Mouse (Mus musculus): ENCODE measurements at regions not wholly inside any gene's neighbourhood (a gene's known extent, or its start where the extent isn't known, plus 50 kb on each side); places are given as distances from the start of the nearest gene placed in this dataset.

DNA sequence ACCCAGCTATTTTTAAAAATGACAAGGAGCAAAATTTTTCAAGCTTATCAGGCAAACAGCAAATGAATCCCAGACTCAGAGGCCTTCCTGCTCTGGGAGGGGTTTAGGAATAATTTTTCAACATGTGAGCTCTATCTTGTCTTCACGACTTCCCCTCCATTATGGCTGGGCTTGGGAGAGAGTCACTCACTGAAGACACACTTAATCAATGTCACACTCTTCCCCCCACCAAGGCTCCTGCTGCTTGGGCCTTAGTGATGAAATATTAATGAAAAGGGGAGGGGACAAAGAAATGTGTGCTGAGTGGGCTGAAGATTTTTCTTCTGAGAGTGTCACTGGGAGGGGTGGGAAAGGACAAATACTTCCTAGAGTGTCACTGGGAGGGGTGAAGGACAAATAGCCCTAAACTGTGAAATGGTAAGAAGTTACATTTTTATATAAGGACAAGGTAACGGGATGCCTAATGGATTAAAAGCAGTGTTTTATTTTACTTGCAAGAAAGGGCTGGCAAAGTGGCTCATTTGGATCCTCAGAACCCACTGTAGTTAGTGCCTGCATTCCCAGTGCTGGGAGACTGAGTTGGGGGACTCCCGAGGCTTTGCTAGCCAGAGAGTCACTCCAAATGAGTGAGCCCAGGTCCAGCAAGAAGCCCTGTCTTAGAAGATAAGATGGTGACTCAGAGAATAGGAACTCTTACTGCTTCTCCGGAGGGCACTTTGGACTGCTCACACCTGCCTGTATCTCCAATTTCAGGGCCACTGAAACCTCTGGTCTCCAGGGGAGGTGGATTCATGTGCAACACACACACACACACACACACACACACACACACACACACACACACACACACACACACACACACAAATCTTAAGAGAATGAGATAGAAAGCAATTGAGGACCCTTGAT lies 258.5 kb downstream of the Sox11 start:
- no peak for TF ChIP-seq CTCF (IDR thresholded peaks at IDR 0.05; ENCODE audit: extremely low read depth, insufficient read depth, insufficient read length, insufficient replicate concordance)
- TF ChIP-seq POLR2A (IDR thresholded peaks at IDR 0.05; ENCODE audit: low read depth, low read length): no peak
